Comparison of ENCODE assay signal across 12 mouse cellular contexts in genomic region chr2:3752365-3752764, GRCm38 (mm10).
DNase-seq lines count a peak whose midpoint lies in the region; ATAC-seq and TF ChIP-seq lines count a peak whose summit lies in the region.
"Had no signal": no experiment of that assay in that cellular context is flagged by ENCODE, and none has a peak within 500 bp of the region (broad histone marks: within the 10 kb centered on the region; RNA-seq: fewer than 3 reads in every experiment).

No protein-coding gene starts in this region.

- no peak for ATAC-seq in liver, embryonic 12.5 days

- DNase-seq in adrenal gland, adult 2 months: peak; percentile 16
- no peak for DNase-seq in adrenal gland, postnatal 4 days (ENCODE audit: low spot score in 2 of 2)
- DNase-seq in liver, adult 2 months (ENCODE audit: extremely low read depth, low read depth, low spot score): peak; percentile 83
- peak; percentile 64 for DNase-seq in adipocyte (ENCODE audit: low spot score)
- DNase-seq in cerebellum, adult 2 months: no peak
- DNase-seq in left cerebral cortex, postnatal 14 days (ENCODE audit: low spot score in 2 of 2): no peak
- DNase-seq: gastrocnemius, adult 2 months; right cerebral cortex, postnatal 4 days had no signal

- H3K36me3 ChIP-seq in liver, adult 2 months (ENCODE audit: control insufficient read depth, insufficient read depth, low read length): no peaks in the 10 kb centered on the region
- no peaks in the 10 kb centered on the region for H3K36me3 ChIP-seq in liver, embryonic 12.5 days
- no peaks in the 10 kb centered on the region for H3K36me3 ChIP-seq in macrophage (ENCODE audit: inconsistent target)
- H3K36me3 ChIP-seq: heart, embryonic 12.5 days; hindbrain, embryonic 10.5 days had no signal

- H3K4me3 ChIP-seq in liver, adult 2 months (ENCODE audit: insufficient read depth, low read depth, low read length): no peak overlapping the region
- no peak overlapping the region for H3K4me3 ChIP-seq in liver, embryonic 12.5 days
- no peak overlapping the region for H3K4me3 ChIP-seq in macrophage (ENCODE audit: inconsistent target)
- H3K4me3 ChIP-seq in cerebellum, adult 2 months (replicated peaks; ENCODE audit: insufficient read depth, low read depth, low read length): no peak overlapping the region
- H3K4me3 ChIP-seq: gastrocnemius, adult 2 months; heart, embryonic 12.5 days; hindbrain, embryonic 10.5 days had no signal

- no peaks in the 10 kb centered on the region for H3K27me3 ChIP-seq in liver, adult 2 months (ENCODE audit: control insufficient read depth, insufficient read depth, low read length)
- no peaks in the 10 kb centered on the region for H3K27me3 ChIP-seq in liver, embryonic 12.5 days (replicated peaks)
- no peaks in the 10 kb centered on the region for H3K27me3 ChIP-seq in cerebellum, adult 2 months (ENCODE audit: control insufficient read depth, insufficient read depth, low read length)
- H3K27me3 ChIP-seq: heart, embryonic 12.5 days had no signal

- H3K9ac ChIP-seq in liver, adult 2 months (ENCODE audit: low read depth, low read length): no peak overlapping the region
- H3K9ac ChIP-seq in liver, embryonic 12.5 days: no peak overlapping the region
- H3K9ac ChIP-seq: heart, embryonic 12.5 days had no signal

- H3K27ac ChIP-seq in liver, adult 2 months (replicated peaks; ENCODE audit: insufficient read depth, low read depth, low read length): no peak overlapping the region
- H3K27ac ChIP-seq in liver, embryonic 12.5 days: no peak overlapping the region
- peak overlapping the region; percentile 50; the same call in 1 of the 2 replicates for H3K27ac ChIP-seq in macrophage
- H3K27ac ChIP-seq in cerebellum, adult 2 months (ENCODE audit: insufficient read depth, low read length): no peak overlapping the region
- H3K27ac ChIP-seq: gastrocnemius, adult 2 months; hindbrain, embryonic 10.5 days had no signal

- 13% methylated on average over 7 of the region's 7 CpGs for WGBS in liver, adult 2 months
- 51% methylated on average over 7 of the region's 7 CpGs for WGBS in liver, embryonic 12.5 days (ENCODE audit: insufficient replicate concordance)
- WGBS in macrophage (ENCODE audit: missing documents): 4% methylated on average over 7 of the region's 7 CpGs
- 81% methylated on average over 7 of the region's 7 CpGs for WGBS in cerebellum, adult 2 months

- peaks cover 17% of the 10 kb centered on the region for H3K4me1 ChIP-seq in liver, adult 2 months (ENCODE audit: control insufficient read depth, insufficient read depth, low read length)
- H3K4me1 ChIP-seq in liver, embryonic 12.5 days: peaks cover 32% of the 10 kb centered on the region
- H3K4me1 ChIP-seq in cerebellum, adult 2 months (ENCODE audit: control insufficient read depth, insufficient read depth, low read length): peaks cover 7% of the 10 kb centered on the region

- peaks cover 35% of the 10 kb centered on the region; the same call in 1 of the 2 replicates for H3K79me2 ChIP-seq in liver, adult 2 months (ENCODE audit: control insufficient read depth, insufficient read depth, low read length)
- peaks cover 100% of the 10 kb centered on the region for H3K79me2 ChIP-seq in macrophage (ENCODE audit: inconsistent target)

- intact Hi-C loops in left cerebral cortex, postnatal 14 days (cut with DNase I): no loop called here

- no peak for TF ChIP-seq CTCF in liver, adult 2 months (IDR thresholded peaks at IDR 0.05; ENCODE audit: low read depth, low read length)
- no peak for TF ChIP-seq CTCF in cerebellum, adult 2 months (IDR thresholded peaks at IDR 0.05; ENCODE audit: borderline replicate concordance, insufficient read depth, low read depth, low read length)

- H3K9me3 ChIP-seq in liver, embryonic 12.5 days (replicated peaks): no peaks in the 10 kb centered on the region
- H3K9me3 ChIP-seq: heart, embryonic 12.5 days; hindbrain, embryonic 10.5 days had no signal

- no peak overlapping the region for H3K4me2 ChIP-seq in liver, embryonic 12.5 days
- H3K4me2 ChIP-seq: heart, embryonic 12.5 days had no signal

- TF ChIP-seq POLR2A in liver, adult 2 months (IDR thresholded peaks at IDR 0.05; ENCODE audit: extremely low read depth, insufficient read depth, low read length): no peak
- TF ChIP-seq POLR2A in cerebellum, adult 2 months (IDR thresholded peaks at IDR 0.05; ENCODE audit: borderline replicate concordance, insufficient read depth, low read length): no peak

Comparison
In these comparisons a context has a peak if more than half of its experiments do, and no peak if none do; other contexts are left out.
1. DNase-seq: peak in adrenal gland, adult 2 months (single experiment), liver, adult 2 months (single experiment) and adipocyte (single experiment); none in adrenal gland, postnatal 4 days (0 of 2), cerebellum, adult 2 months (0 of 2) and left cerebral cortex, postnatal 14 days (0 of 2).